Mouse (Mus musculus) myocyte (in vitro differentiated cells): Measurements from ENCODE around the gene Defb25.

Experiments
- MAX ChIP-seq: IDR thresholded peaks from one replicate; pipeline ENCODE4 v1.6.1; 2011; ENCODE audit warnings: low read depth, mild to moderate bottlenecking, control low read depth
- MYOD1 ChIP-seq, 3 experiments: IDR thresholded peaks; one replicate each; pipeline ENCODE4 v1.6.1; 2011; ENCODE audit warnings: control low read depth in 2 of 3, low read depth in 2 of 3, mild to moderate bottlenecking in 2 of 3, moderate library complexity in 1 of 3; ENCODE audit not compliant: insufficient read length in 2 of 3, control insufficient read depth in 1 of 3
- MYOG ChIP-seq, 3 experiments: IDR thresholded peaks; one replicate each; pipeline ENCODE4 v1.6.1; 2011; ENCODE audit warnings: control low read depth in 2 of 3, low read depth in 2 of 3, mild to moderate bottlenecking in 2 of 3; ENCODE audit not compliant: insufficient read length in 2 of 3, control insufficient read depth in 1 of 3, insufficient read depth in 1 of 3
- POLR2A ChIP-seq: IDR thresholded peaks from one replicate; pipeline ENCODE4 v1.6.1; 2011; ENCODE audit warnings: low read depth, mild to moderate bottlenecking, control low read depth, moderate library complexity; ENCODE audit not compliant: insufficient read length
- POLR2AphosphoS2 ChIP-seq: IDR thresholded peaks from one replicate; pipeline ENCODE4 v1.6.1; 2011; ENCODE audit warnings: low read depth, control low read depth; ENCODE audit not compliant: insufficient read length
- TCF12 ChIP-seq: IDR thresholded peaks from one replicate; pipeline ENCODE4 v1.6.1; 2011; ENCODE audit warnings: mild to moderate bottlenecking, control low read depth; ENCODE audit not compliant: poor library complexity, insufficient read depth, severe bottlenecking

DNA sequence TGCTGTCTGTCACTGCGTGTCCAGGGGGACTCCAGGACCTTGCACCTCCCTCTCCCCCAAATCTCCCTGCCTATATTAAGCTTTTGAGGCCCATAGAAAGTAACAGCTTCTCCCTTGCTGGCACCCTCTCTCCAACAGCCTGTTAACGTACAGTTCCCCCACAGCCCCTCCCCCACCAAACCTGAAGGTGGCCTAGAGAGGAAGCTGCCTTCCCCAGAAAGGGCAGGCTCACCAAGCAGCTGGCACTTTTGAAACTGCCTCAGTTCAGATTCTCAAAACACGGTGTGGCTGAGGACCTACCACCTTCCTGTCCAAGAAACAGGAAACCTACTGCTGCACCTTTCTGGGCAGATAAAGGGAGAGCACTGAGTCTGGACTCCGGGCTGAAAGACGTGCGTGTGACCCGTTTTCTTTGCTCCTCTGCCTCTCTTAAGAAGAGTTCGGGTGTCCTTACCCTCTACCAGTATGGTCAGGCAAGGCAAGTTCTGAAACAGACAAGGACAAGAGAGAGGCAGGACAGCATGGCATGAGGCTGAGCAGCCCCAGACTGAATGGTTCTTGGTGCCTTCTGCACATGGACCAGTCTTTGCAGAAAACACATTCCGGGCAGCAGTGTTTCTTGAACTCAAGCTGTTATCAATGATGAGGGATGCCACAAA is 48.3 kb upstream of the Defb25 start:
- TF ChIP-seq POLR2AphosphoS2 (no peak), POLR2A (no peak), MYOD1 (IDR thresholded peaks at IDR 0.05; ENCODE audit: control insufficient read depth in 1 of 3, insufficient read length in 2 of 3, low read depth in 2 of 3) (no peak), TCF12 (no peak), MAX (no peak), MYOG (IDR thresholded peaks at IDR 0.05; ENCODE audit: control insufficient read depth in 1 of 3, insufficient read depth in 1 of 3, insufficient read length in 2 of 3, low read depth in 2 of 3) (no peak)
